Mouse (Mus musculus) liver (tissue): ENCODE measurements around the gene Slc9a5.

Source experiments
- DNase-seq: peaks from one replicate; pipeline ENCODE4 v3.0.0-alpha.2; 2020; ENCODE audit warnings: mixed read lengths

The Slc9a5 gene

GRCm38 (mm10) chr8:105326141-105326672 lies 22.4 kb upstream of the Slc9a5 start, which contains the start of the genes Lrrc29 and Tmem208:
Gene Lrrc29 (minus strand): TSS chr8:105326278.
Gene Tmem208 (plus strand): TSS chr8:105326354.
- DNase-seq, result peak; percentile 99

- no peak for DNase-seq
These were observed 21.7 kb upstream of the Slc9a5 start for GRCm38 (mm10) chr8:105326968-105327367.

- DNase-seq, result no peak
These were observed 18.3 kb upstream of the Slc9a5 start for GRCm38 (mm10) chr8:105330325-105330724.

- no peak for DNase-seq
These were observed 17.2 kb upstream of the Slc9a5 start for GRCm38 (mm10) chr8:105331469-105331868.

GRCm38 (mm10) chr8:105331931-105332330 lies 16.7 kb upstream of the Slc9a5 start:
- no peak for DNase-seq

- no peak for DNase-seq
These were observed 16.1 kb upstream of the Slc9a5 start for GRCm38 (mm10) chr8:105332523-105332922.

- no peak for DNase-seq
These were observed 12.1 kb upstream of the Slc9a5 start for GRCm38 (mm10) chr8:105336373-105337130.

GRCm38 (mm10) chr8:105338992-105339391 lies 9.7 kb upstream of the Slc9a5 start:
- no peak for DNase-seq

- DNase-seq, result peak; percentile 49
These were observed 8.6 kb upstream of the Slc9a5 start for GRCm38 (mm10) chr8:105339886-105340635.

GRCm38 (mm10) chr8:105341399-105341798 lies 7.2 kb upstream of the Slc9a5 start:
- no peak for DNase-seq

GRCm38 (mm10) chr8:105342768-105343167 lies 5.9 kb upstream of the Slc9a5 start:
- no peak for DNase-seq

- no peak for DNase-seq
These were observed 4.7 kb upstream of the Slc9a5 start for GRCm38 (mm10) chr8:105343791-105344574.

GRCm38 (mm10) chr8:105345061-105345975 lies 3.3 kb upstream of the Slc9a5 start:
- no peak for DNase-seq

- no peak for DNase-seq
These were observed 1.8 kb upstream of the Slc9a5 start for GRCm38 (mm10) chr8:105346611-105347427.

- peak; percentile 96 for DNase-seq
These were observed 1.0 kb upstream of the Slc9a5 start, which contains the start of gene Fhod1 for GRCm38 (mm10) chr8:105347428-105348221. Gene Fhod1 (minus strand): TSS chr8:105347953.

GRCm38 (mm10) chr8:105349096-105349771 lies 591 bp downstream of the Slc9a5 start:
- DNase-seq, result no peak

GRCm38 (mm10) chr8:105350186-105350585 lies 1.5 kb downstream of the Slc9a5 start:
- no peak for DNase-seq

- no peak for DNase-seq
These were observed 5.0 kb downstream of the Slc9a5 start for GRCm38 (mm10) chr8:105353583-105354135.

GRCm38 (mm10) chr8:105354549-105354948 lies 5.9 kb downstream of the Slc9a5 start:
- DNase-seq, result no peak
